Mouse (Mus musculus): ENCODE results near the gene Gm21974. TPM values are rescaled to one million over a fixed set of nuclear protein-coding genes. Genes with fewer than 3 reads are reported as not detected.

Gm21974 gene
- polyA plus RNA-seq, 1 experiment: not detected

DNA sequence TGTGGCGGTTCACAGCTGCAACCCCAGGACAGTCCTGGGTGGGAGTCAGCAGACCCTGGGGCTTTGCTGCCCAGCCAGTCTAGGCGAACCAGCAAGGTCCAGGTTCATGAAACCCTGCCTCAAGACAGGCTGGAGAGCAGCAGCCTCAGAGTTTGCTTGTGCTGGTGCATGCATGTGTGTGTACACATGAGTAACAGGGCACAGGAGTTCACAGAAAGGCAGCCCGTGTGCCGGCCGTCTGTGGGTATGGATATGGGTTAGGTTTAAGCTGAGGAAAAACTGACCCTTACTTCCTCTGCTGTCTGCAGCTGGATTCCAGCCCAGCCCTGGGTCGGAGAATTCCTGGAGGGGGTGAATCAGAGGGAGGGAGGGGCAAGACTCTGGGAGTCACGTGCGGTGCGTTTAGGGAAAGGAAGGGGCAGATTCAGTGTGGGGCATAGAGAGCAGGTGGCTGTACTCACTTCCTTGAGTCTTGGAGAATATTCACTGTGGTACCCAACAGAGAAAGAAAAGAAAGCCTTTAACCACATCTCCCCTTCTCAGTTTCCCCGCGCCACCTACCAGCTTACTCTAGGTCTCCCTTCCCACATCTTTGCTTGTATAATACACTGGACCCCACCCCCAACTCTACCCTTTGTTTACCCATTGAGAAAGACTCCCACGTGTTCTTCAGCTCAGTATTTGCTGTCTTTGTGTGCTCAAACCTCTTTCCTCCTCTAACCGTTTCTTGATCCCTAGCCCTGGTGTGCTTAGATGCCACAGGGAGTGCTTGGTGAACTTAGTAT lies 36.3 kb upstream of the Gm21974 start:
- TF ChIP-seq CTCF (IDR thresholded peaks at IDR 0.05; ENCODE audit: insufficient read depth, low read length) (no peak), POLR2A (IDR thresholded peaks at IDR 0.05; ENCODE audit: borderline replicate concordance, extremely low read depth, low read depth, low read length) (peak; percentile 9; the same call in 1 of the 2 replicates)
- WGBS: 25% methylated on average over 13 of the region's 13 CpGs
- 0 out of 2 replicates have a peak, but pooled peaks cover 2% of the 10 kb centered on the region for H3K4me1 ChIP-seq (ENCODE audit: control insufficient read depth, insufficient read depth, low read length)
- DNase-seq: peak; percentile 67
- no peak overlapping the region for H3K4me3 ChIP-seq (replicated peaks; ENCODE audit: extremely low read depth, low read depth, low read length)

DNA sequence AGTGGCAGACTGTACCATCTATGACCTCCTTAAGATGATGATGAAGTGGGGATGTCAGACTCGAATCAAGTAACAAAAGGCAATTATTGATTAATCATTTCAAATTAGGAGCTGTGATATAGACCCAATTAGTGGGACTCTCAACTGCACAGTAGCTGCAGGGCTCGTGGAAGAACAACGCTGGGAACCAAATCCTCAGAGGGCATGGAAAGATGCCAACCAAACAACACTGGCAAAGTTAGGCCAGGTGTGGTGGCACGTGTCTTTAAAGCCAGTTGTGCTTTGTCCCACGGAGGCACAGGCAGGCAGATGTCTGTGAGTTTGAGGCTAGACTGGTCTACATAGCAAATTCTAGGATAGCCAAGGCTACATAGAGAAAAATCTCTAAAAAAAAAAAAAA lies 35.4 kb upstream of the Gm21974 start:
- Histone ChIP-seq H3K4me1 (ENCODE audit: control insufficient read depth, insufficient read depth, low read length) (no peaks in the 10 kb centered on the region), H3K4me3 (replicated peaks; ENCODE audit: extremely low read depth, low read depth, low read length) (no peak overlapping the region)
- DNase-seq: no peak
- TF ChIP-seq CTCF (IDR thresholded peaks at IDR 0.05; ENCODE audit: insufficient read depth, low read length): no peak
- TF ChIP-seq POLR2A (IDR thresholded peaks at IDR 0.05; ENCODE audit: borderline replicate concordance, extremely low read depth, low read depth, low read length): no peak
- WGBS: 62% methylated on average over 5 of the region's 5 CpGs

DNA sequence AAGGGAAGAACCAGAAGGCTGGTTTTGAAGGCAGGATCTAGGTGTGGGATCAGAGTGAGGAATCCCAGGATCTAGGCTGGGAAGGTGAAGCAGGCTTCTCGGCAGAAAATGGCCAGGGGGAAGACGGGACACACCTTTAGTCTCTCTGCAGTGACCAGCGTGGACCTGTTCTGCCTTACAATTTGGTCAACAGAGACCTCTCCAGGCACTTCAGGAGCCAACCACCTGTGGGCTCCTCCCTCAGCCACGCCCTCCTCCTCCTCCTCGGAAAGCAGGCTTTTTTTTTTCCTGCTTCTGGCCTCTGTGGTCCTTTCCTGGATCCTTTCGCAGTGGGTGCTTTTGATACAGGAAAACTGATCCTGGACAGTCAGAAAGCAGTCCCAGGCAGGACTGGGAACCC lies 34.7 kb upstream of the Gm21974 start, which contains the start of gene Prss8:
TSS of gene Prss8 (minus strand) at position 182 of the 400 bp plus-strand sequence.
- H3K4me1 ChIP-seq (ENCODE audit: control insufficient read depth, insufficient read depth, low read length): no peaks in the 10 kb centered on the region
- 34% methylated on average over 6 of the region's 6 CpGs for WGBS
- TF ChIP-seq CTCF (IDR thresholded peaks at IDR 0.05; ENCODE audit: insufficient read depth, low read length) (no peak), POLR2A (IDR thresholded peaks at IDR 0.05; ENCODE audit: borderline replicate concordance, extremely low read depth, low read depth, low read length) (peak; percentile 92; the same call in 1 of the 2 replicates)
- DNase-seq: peak; percentile 81
- H3K4me3 ChIP-seq (replicated peaks; ENCODE audit: extremely low read depth, low read depth, low read length): peak within 1 kb of the TSS; percentile 56

DNA sequence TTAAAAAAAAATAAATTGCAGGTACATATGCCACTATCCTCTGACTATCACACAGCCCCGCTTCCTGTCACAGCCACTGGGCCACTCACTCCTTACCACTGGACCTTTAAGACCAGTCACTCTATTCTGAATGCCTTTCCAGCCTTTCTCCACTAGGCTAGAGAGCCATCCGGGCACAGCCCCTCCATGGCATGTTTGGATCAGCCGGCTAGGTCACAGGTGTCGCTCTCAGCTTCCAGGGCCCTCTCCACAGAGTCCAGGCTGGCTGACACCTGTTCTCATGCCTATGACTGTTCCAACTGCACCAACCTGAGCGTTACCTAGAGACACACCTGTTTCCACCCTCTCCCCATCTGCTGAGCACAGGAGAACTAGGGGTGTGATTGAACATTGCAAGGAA lies 33.3 kb upstream of the Gm21974 start:
- Histone ChIP-seq H3K4me1 (ENCODE audit: control insufficient read depth, insufficient read depth, low read length) (no peaks in the 10 kb centered on the region), H3K4me3 (replicated peaks; ENCODE audit: extremely low read depth, low read depth, low read length) (peak overlapping the region; percentile 56)
- TF ChIP-seq POLR2A (IDR thresholded peaks at IDR 0.05; ENCODE audit: borderline replicate concordance, extremely low read depth, low read depth, low read length) (peak; percentile 31; the same call in 1 of the 2 replicates), CTCF (IDR thresholded peaks at IDR 0.05; ENCODE audit: insufficient read depth, low read length) (0 out of 2 replicates have a peak, but pooled peaks have one; percentile 5)
- 40% methylated on average over 5 of the region's 5 CpGs for WGBS
- peak; percentile 36 for DNase-seq

GRCm38 (mm10) chr7:127927726-127928125 lies 32.5 kb upstream of the Gm21974 start:
- DNase-seq: no peak
- 64% methylated on average over 11 of the region's 11 CpGs for WGBS
- Histone ChIP-seq H3K4me3 (replicated peaks; ENCODE audit: extremely low read depth, low read depth, low read length) (peak overlapping the region; percentile 45), H3K4me1 (ENCODE audit: control insufficient read depth, insufficient read depth, low read length) (peaks cover 4% of the 10 kb centered on the region; the same call in 1 of the 2 replicates)
- TF ChIP-seq POLR2A (IDR thresholded peaks at IDR 0.05; ENCODE audit: borderline replicate concordance, extremely low read depth, low read depth, low read length): no peak
- TF ChIP-seq CTCF (IDR thresholded peaks at IDR 0.05; ENCODE audit: insufficient read depth, low read length): no peak

GRCm38 (mm10) chr7:127926846-127927245 lies 31.6 kb upstream of the Gm21974 start:
- Histone ChIP-seq H3K4me1 (ENCODE audit: control insufficient read depth, insufficient read depth, low read length) (peaks cover 6% of the 10 kb centered on the region; the same call in 1 of the 2 replicates), H3K4me3 (replicated peaks; ENCODE audit: extremely low read depth, low read depth, low read length) (no peak overlapping the region)
- peak; percentile 27 for DNase-seq

DNA sequence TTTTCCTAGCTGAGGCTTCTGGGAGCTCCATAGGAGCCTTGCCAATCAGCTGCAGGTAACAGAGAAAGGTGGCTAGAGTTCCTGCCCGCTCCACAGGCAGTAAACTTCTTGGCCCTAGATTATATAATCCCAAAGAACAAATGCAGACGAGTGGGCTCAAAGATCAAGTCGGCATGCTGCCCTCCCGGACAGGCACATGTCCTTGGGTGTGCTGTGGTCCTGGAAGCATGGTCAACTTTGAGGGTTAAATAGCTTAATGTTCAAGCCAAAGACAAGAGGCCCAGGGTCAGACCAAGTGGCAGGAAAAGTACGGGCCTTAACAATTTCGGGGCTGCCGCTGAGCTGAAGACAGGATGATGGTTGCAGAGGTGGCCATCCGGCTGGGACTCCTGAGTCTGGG lies 30.8 kb upstream of the Gm21974 start:
- TF ChIP-seq CTCF (IDR thresholded peaks at IDR 0.05; ENCODE audit: insufficient read depth, low read length) (no peak), POLR2A (IDR thresholded peaks at IDR 0.05; ENCODE audit: borderline replicate concordance, extremely low read depth, low read depth, low read length) (no peak)
- no peak overlapping the region for H3K4me3 ChIP-seq (replicated peaks; ENCODE audit: extremely low read depth, low read depth, low read length)

More at GRCm38 (mm10) chr7:127926846-127927245, 31.6 kb upstream of the Gm21974 start:
- WGBS: 67% methylated on average over 11 of the region's 11 CpGs
- TF ChIP-seq CTCF (IDR thresholded peaks at IDR 0.05; ENCODE audit: insufficient read depth, low read length): no peak
- no peak for TF ChIP-seq POLR2A (IDR thresholded peaks at IDR 0.05; ENCODE audit: borderline replicate concordance, extremely low read depth, low read depth, low read length)

GRCm38 (mm10) chr7:127925252-127925651 lies 30.0 kb upstream of the Gm21974 start:
- WGBS: 74% methylated on average over 5 of the region's 5 CpGs
- DNase-seq: peak; percentile 72

More for the DNA sequence above, 30.8 kb upstream of the Gm21974 start:
- peaks cover 6% of the 10 kb centered on the region; the same call in 1 of the 2 replicates for H3K4me1 ChIP-seq (ENCODE audit: control insufficient read depth, insufficient read depth, low read length)
- WGBS: 72% methylated on average over 8 of the region's 8 CpGs
- peak; percentile 15 for DNase-seq

DNA sequence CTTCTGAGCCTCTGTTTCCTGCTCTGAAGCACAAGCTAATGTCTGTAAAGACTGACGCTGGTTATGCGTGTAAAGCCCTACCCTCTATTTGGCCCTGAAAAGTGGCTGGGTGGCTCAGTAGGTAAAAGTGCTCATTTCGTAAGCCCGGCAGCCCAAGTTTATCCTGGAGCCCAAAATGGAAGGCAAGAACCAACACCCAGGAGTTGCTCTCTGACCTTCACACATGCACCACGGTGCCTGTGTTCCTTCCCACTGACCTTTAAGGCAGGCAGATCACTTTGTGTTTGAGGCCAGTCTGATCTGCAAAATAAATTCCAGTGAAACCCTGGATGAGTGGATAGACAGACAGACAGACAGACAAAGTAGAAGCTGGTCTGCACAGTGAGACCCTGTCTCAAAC lies 28.5 kb upstream of the Gm21974 start:
- H3K4me1 ChIP-seq (ENCODE audit: control insufficient read depth, insufficient read depth, low read length): peaks cover 6% of the 10 kb centered on the region; the same call in 1 of the 2 replicates
- WGBS: 63% methylated on average over 5 of the region's 5 CpGs
- TF ChIP-seq POLR2A (IDR thresholded peaks at IDR 0.05; ENCODE audit: borderline replicate concordance, extremely low read depth, low read depth, low read length): no peak

More at GRCm38 (mm10) chr7:127925252-127925651, 30.0 kb upstream of the Gm21974 start:
- peaks cover 6% of the 10 kb centered on the region; the same call in 1 of the 2 replicates for H3K4me1 ChIP-seq (ENCODE audit: control insufficient read depth, insufficient read depth, low read length)
- TF ChIP-seq CTCF (IDR thresholded peaks at IDR 0.05; ENCODE audit: insufficient read depth, low read length) (no peak), POLR2A (IDR thresholded peaks at IDR 0.05; ENCODE audit: borderline replicate concordance, extremely low read depth, low read depth, low read length) (peak; percentile 37; the same call in 1 of the 2 replicates)
- no peak overlapping the region for H3K4me3 ChIP-seq (replicated peaks; ENCODE audit: extremely low read depth, low read depth, low read length)

More for the DNA sequence above, 28.5 kb upstream of the Gm21974 start:
- no peak overlapping the region for H3K4me3 ChIP-seq (replicated peaks; ENCODE audit: extremely low read depth, low read depth, low read length)
- DNase-seq: no peak
